Mouse (Mus musculus): ENCODE measurements around the gene Plp2. TPM values are rescaled to one million over a fixed set of nuclear protein-coding genes. Genes with fewer than 3 reads are reported as not detected.

Gene Plp2
- polyA plus RNA-seq, 1 experiment from 2014 or later = 238 TPM

DNA sequence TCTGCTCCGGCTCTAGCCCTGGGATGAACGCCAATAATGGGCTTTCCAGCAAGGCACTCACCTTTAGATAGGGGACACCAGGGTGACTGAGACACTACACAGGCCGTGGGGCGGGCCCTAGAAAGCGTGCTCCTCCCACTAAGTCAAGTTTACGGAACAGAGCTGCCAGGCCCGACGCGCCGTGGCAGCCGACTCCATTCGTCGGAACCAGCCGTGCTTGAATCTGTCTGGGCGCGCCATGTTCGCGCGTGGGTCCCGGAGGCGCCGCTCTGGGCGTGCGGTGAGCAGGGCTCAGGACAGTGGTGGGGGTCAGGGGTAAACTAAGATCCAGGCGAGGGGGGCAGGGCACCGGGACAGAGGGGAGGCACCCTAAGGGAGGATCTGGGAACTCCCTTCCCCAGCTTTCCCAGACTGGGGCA lies 14.0 kb downstream of the Plp2 start, which contains the start of gene Prickle3:
Gene Prickle3, plus strand, starts transcription at position 40 of the 419 bp plus-strand sequence.
- H3K27me3 ChIP-seq (replicated peaks; ENCODE audit: control insufficient read depth, insufficient read depth, low read length) = no peaks in the 10 kb centered on the region
- ATAC-seq (replicated peaks; ENCODE audit: low FRiP score, low TSS enrichment, low read depth) (peak; percentile 67), DNase-seq (ENCODE audit: low spot score) (peak; percentile 59)
- peak within 1 kb of the TSS; percentile 49 for H3K4me2 ChIP-seq (ENCODE audit: low read length)
- peaks cover 5% of the 10 kb centered on the region; the same call in 1 of the 2 replicates for H3K4me1 ChIP-seq (replicated peaks; ENCODE audit: control insufficient read depth, insufficient read depth, low read length)
- H3K36me3 ChIP-seq (ENCODE audit: control insufficient read depth, insufficient read depth, low read length) = peaks cover 3% of the 10 kb centered on the region; the same call in 1 of the 2 replicates
- peak within 1 kb of the TSS; percentile 43; the same call in 1 of the 2 replicates for H3K27ac ChIP-seq (ENCODE audit: low read depth)
- no peaks in the 10 kb centered on the region for H3K9me3 ChIP-seq (ENCODE audit: control insufficient read depth, low read length)
- H3K4me3 ChIP-seq (ENCODE audit: low read depth, low read length) = peak within 1 kb of the TSS; percentile 43
- WGBS = 17% methylated on average over 26 of the region's 26 CpGs
- H3K9ac ChIP-seq (ENCODE audit: low read length) = peak within 1 kb of the TSS; percentile 51; the same call in 1 of the 2 replicates

DNA sequence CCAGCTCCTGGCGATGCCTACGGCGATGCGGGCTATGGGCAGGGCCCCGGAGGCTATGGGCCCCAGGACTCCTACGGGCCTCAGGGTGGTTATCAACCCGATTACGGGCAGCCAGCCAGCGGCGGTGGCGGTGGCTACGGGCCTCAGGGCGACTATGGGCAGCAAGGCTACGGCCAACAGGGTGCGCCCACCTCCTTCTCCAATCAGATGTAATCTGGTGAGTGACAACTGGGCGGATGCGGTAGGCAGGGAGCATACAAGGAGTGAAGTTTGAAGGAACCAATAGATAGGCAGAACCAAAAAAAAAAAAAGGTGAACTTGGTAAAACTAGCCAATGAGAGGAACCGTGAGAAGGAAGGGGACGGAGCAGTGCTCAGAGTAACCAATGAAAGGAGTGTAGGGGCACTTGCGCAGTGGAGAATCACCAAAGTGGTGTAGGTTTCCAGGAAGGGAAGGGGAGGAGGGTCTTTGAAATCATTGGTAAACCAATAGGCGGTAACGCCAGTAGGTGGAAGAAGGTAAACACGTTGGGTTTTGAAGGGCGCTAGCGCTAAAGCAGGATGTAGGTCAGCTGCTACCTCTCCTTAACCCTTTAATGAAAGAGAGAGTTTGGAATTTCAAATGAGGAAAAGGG lies 22.4 kb downstream of the Plp2 start:
- Histone ChIP-seq H3K4me1 (replicated peaks; ENCODE audit: control insufficient read depth, insufficient read depth, low read length) (no peaks in the 10 kb centered on the region), H3K27me3 (replicated peaks; ENCODE audit: control insufficient read depth, insufficient read depth, low read length) (no peaks in the 10 kb centered on the region), H3K4me2 (ENCODE audit: low read length) (peak overlapping the region; percentile 54), H3K36me3 (ENCODE audit: control insufficient read depth, insufficient read depth, low read length) (no peaks in the 10 kb centered on the region), H3K4me3 (ENCODE audit: low read depth, low read length) (peak overlapping the region; percentile 40), H3K9ac (ENCODE audit: low read length) (peak overlapping the region; percentile 52), H3K9me3 (ENCODE audit: control insufficient read depth, low read length) (no peaks in the 10 kb centered on the region), H3K27ac (ENCODE audit: low read depth) (peak overlapping the region; percentile 64; the same call in 1 of the 2 replicates)
- WGBS = 14% methylated on average over 25 of the region's 25 CpGs
- ATAC-seq (replicated peaks; ENCODE audit: low FRiP score, low TSS enrichment, low read depth) = peak; percentile 98
- DNase-seq (ENCODE audit: low spot score) = peak; percentile 75

DNA sequence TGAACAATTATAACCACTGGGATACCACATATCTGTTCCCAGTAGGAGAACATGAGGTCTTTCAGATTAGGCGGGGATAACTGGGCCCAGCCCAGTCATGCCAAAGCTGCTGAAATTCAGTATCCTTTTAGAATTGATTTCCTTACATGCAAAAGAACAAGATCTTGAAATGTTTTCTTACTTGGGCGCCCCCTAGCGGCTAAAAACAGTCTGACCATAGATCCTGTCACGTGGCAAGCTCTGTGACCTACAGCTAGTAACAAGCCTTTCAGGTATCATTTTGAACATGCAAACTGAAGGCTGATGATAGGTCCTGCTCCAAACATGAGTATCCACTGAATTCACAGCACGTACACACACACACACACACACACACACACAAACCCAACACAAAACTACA lies 25.8 kb downstream of the Plp2 start:
- no peaks in the 10 kb centered on the region for H3K9me3 ChIP-seq (ENCODE audit: control insufficient read depth, low read length)
- H3K36me3 ChIP-seq (ENCODE audit: control insufficient read depth, insufficient read depth, low read length) = no peaks in the 10 kb centered on the region
- no peak for ATAC-seq (replicated peaks; ENCODE audit: low FRiP score, low TSS enrichment, low read depth)
- peak; percentile 84 for DNase-seq (ENCODE audit: low spot score)
- no peak overlapping the region for H3K4me3 ChIP-seq (ENCODE audit: low read depth, low read length)
- H3K27ac ChIP-seq (ENCODE audit: low read depth) = no peak overlapping the region
- H3K27me3 ChIP-seq (replicated peaks; ENCODE audit: control insufficient read depth, insufficient read depth, low read length) = no peaks in the 10 kb centered on the region
- H3K4me1 ChIP-seq (replicated peaks; ENCODE audit: control insufficient read depth, insufficient read depth, low read length) = no peaks in the 10 kb centered on the region
- no peak overlapping the region for H3K4me2 ChIP-seq (ENCODE audit: low read length)
- no peak overlapping the region for H3K9ac ChIP-seq (ENCODE audit: low read length)
- WGBS = 9% methylated on average over 5 of the region's 5 CpGs

DNA sequence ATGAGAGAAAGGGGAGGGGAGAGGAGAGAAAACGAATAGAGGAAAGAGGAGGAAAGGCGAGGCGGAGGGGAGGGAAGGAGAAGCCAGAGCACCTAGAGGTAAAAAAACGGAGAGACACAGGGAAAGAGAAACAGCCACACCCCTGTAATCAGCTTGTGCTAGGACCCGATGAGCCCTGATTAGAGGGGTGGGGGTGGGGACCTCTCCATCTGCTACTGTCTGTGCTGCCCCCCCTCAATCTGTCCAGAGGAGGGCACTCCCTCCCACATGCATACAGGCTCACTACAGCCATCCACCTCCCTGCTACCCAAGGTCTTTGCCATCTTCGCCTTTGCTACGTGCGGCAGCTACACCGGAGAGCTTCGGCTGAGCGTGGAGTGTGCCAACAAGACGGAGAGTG lies 30.4 kb downstream of the Plp2 start:
- WGBS = 37% methylated on average over 11 of the region's 12 CpGs
- no peak overlapping the region for H3K4me2 ChIP-seq (ENCODE audit: low read length)
- H3K27me3 ChIP-seq (replicated peaks; ENCODE audit: control insufficient read depth, insufficient read depth, low read length) = 0 out of 2 replicates have a peak, but pooled peaks cover 5% of the 10 kb centered on the region
- no peak overlapping the region for H3K9ac ChIP-seq (ENCODE audit: low read length)
- no peak overlapping the region for H3K27ac ChIP-seq (ENCODE audit: low read depth)
- H3K9me3 ChIP-seq (ENCODE audit: control insufficient read depth, low read length) = no peaks in the 10 kb centered on the region
- no peaks in the 10 kb centered on the region for H3K4me1 ChIP-seq (replicated peaks; ENCODE audit: control insufficient read depth, insufficient read depth, low read length)
- H3K36me3 ChIP-seq (ENCODE audit: control insufficient read depth, insufficient read depth, low read length) = no peaks in the 10 kb centered on the region
- DNase-seq (ENCODE audit: low spot score) = no peak
- no peak overlapping the region for H3K4me3 ChIP-seq (ENCODE audit: low read depth, low read length)
- ATAC-seq (replicated peaks; ENCODE audit: low FRiP score, low TSS enrichment, low read depth) = no peak

DNA sequence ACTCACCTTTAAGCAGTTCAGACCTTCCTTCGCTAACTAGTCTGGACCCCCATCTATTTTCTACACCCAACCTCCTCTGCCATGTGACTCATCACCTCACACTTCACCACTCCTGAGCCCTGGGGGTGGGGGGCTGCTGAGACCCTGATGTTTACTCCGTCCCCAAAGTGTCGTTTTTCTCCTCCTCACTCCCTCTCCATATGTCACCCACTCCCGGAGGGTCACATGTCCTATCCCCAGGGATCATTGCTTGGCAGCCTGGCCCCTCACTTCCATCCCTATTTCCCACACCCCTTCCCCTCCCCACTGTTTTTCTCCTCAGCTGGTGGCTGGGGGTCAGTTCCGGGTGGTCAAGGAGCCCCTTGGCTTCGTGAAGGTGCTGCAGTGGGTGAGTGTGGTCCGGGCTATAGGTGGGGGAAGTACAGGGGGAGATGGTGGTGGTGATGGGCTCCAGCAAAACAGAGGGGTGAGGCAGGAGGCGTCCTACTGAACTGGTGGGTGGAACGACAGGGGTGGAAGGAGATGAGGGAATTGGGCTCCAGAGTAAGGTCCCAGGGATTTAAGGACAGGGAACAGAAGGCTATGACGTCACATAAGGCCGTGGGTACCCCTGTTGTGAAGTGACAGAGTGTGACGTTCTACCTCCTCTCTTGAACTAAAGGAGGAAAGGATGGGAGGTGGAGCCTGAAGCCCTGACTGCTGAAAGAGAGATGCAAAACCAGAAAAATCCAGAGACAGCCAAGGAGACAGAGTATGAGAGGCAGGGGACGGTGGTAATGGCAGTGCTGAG lies 31.5 kb downstream of the Plp2 start:
- Histone ChIP-seq H3K4me2 (ENCODE audit: low read length) (no peak overlapping the region), H3K9me3 (ENCODE audit: control insufficient read depth, low read length) (no peaks in the 10 kb centered on the region), H3K9ac (ENCODE audit: low read length) (no peak overlapping the region), H3K27me3 (replicated peaks; ENCODE audit: control insufficient read depth, insufficient read depth, low read length) (0 out of 2 replicates have a peak, but pooled peaks cover 5% of the 10 kb centered on the region), H3K4me1 (replicated peaks; ENCODE audit: control insufficient read depth, insufficient read depth, low read length) (no peaks in the 10 kb centered on the region), H3K36me3 (ENCODE audit: control insufficient read depth, insufficient read depth, low read length) (no peaks in the 10 kb centered on the region), H3K27ac (ENCODE audit: low read depth) (no peak overlapping the region), H3K4me3 (ENCODE audit: low read depth, low read length) (no peak overlapping the region)
- DNase-seq (ENCODE audit: low spot score) (no peak), ATAC-seq (replicated peaks; ENCODE audit: low FRiP score, low TSS enrichment, low read depth) (no peak)
- 19% methylated on average over 13 of the region's 13 CpGs for WGBS

DNA sequence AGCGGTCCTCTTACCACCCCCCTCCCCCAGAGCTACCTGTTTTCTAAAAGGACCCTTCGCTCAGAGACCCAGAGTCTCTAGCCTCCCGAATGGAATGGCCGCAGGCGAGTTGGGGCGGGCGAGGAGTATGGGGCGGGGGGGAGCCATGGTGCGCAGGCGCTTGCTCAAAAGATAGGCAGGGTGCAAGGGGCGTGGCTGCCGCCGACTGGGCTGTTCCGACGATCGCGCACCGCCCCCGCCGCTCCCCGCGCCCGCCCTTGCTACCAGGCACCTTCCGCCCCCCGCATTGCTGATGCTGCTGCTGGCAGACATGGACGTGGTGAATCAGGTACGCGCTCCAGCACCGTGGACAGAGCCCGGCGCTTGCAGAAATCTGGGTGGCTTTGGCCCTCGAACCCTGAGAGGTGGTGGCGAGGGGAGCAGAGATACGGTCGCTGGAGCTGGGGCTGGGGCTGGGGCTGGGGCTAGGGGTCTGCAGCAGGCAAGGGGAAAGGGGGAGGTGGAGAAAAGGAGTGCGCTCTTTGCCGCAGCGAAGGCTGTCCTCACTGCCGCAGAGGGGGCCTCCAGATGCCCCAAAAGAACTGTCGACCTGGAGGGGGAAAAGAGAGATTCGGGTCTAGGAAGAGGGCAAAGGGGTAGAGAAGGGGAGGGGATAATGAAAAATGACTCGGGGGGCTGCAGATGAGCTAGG lies 32.6 kb downstream of the Plp2 start, which contains the start of gene Syp:
Gene Syp, plus strand, starts transcription at position 71 of the 691 bp plus-strand sequence.
- H3K27me3 ChIP-seq (replicated peaks; ENCODE audit: control insufficient read depth, insufficient read depth, low read length) = 0 out of 2 replicates have a peak, but pooled peaks cover 5% of the 10 kb centered on the region
- no peaks in the 10 kb centered on the region for H3K9me3 ChIP-seq (ENCODE audit: control insufficient read depth, low read length)
- H3K27ac ChIP-seq (ENCODE audit: low read depth) = no peak within 1 kb of the TSS
- WGBS = 9% methylated on average over 42 of the region's 42 CpGs
- H3K9ac ChIP-seq (ENCODE audit: low read length) = no peak within 1 kb of the TSS
- DNase-seq (ENCODE audit: low spot score) = peak; percentile 91
- H3K4me2 ChIP-seq (ENCODE audit: low read length) = peak within 1 kb of the TSS; percentile 45
- H3K4me1 ChIP-seq (replicated peaks; ENCODE audit: control insufficient read depth, insufficient read depth, low read length) = no peaks in the 10 kb centered on the region
- H3K4me3 ChIP-seq (ENCODE audit: low read depth, low read length) = peak within 1 kb of the TSS; percentile 20
- no peaks in the 10 kb centered on the region for H3K36me3 ChIP-seq (ENCODE audit: control insufficient read depth, insufficient read depth, low read length)
- peak; percentile 84 for ATAC-seq (replicated peaks; ENCODE audit: low FRiP score, low TSS enrichment, low read depth)

DNA sequence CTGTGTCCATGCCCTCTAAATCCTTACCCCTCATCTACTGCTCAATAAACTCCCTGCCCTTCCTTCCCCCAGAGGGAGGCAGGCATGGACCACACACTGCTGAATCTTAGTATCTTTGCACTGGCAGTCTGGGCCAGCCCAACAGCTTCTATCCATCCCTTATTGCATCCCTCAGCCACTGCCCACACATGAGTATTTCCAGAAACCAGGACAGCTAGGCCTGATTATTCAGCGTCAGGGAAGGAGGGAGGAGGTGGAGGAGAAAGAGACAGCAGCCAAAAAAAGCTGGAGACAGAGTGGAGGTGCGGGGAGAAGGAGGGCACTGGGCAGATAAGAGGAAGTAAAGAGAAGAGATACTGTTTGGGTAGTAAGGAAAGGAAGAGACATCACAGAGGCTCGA lies 36.1 kb downstream of the Plp2 start:
- no peak for ATAC-seq (replicated peaks; ENCODE audit: low FRiP score, low TSS enrichment, low read depth)
- 65% methylated on average over 3 of the region's 3 CpGs for WGBS

DNA sequence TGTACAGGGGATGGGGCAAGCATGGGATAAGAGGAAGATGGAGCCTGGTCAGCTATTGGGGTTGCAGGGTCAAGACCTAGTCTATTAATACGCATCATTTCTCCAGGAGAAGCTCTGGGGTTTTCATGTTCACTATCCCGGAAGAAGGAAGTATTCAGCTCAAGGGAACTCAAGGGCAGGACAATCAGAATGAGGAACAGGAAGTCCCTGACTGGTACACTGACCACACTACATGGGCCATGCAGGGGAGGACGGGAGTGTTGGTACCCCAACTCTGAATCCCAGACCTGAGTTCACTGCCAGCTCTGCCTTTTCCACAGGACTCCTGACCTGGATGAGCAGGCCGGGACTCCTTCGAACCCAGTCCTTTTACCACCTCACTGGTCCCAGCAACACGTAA lies 38.6 kb downstream of the Plp2 start:
- Histone ChIP-seq H3K4me1 (replicated peaks; ENCODE audit: control insufficient read depth, insufficient read depth, low read length) (no peaks in the 10 kb centered on the region), H3K9ac (ENCODE audit: low read length) (no peak overlapping the region), H3K27me3 (replicated peaks; ENCODE audit: control insufficient read depth, insufficient read depth, low read length) (no peaks in the 10 kb centered on the region), H3K36me3 (ENCODE audit: control insufficient read depth, insufficient read depth, low read length) (no peaks in the 10 kb centered on the region), H3K4me2 (ENCODE audit: low read length) (no peak overlapping the region), H3K4me3 (ENCODE audit: low read depth, low read length) (no peak overlapping the region), H3K27ac (ENCODE audit: low read depth) (no peak overlapping the region), H3K9me3 (ENCODE audit: control insufficient read depth, low read length) (no peaks in the 10 kb centered on the region)
- DNase-seq (ENCODE audit: low spot score) (no peak), ATAC-seq (replicated peaks; ENCODE audit: low FRiP score, low TSS enrichment, low read depth) (no peak)
- 82% methylated on average over 6 of the region's 6 CpGs for WGBS

More for the DNA sequence above, 36.1 kb downstream of the Plp2 start:
- DNase-seq (ENCODE audit: low spot score) = no peak
- Histone ChIP-seq H3K9me3 (ENCODE audit: control insufficient read depth, low read length) (no peaks in the 10 kb centered on the region), H3K4me3 (ENCODE audit: low read depth, low read length) (no peak overlapping the region), H3K36me3 (ENCODE audit: control insufficient read depth, insufficient read depth, low read length) (no peaks in the 10 kb centered on the region), H3K9ac (ENCODE audit: low read length) (no peak overlapping the region), H3K4me2 (ENCODE audit: low read length) (no peak overlapping the region), H3K4me1 (replicated peaks; ENCODE audit: control insufficient read depth, insufficient read depth, low read length) (no peaks in the 10 kb centered on the region), H3K27ac (ENCODE audit: low read depth) (no peak overlapping the region), H3K27me3 (replicated peaks; ENCODE audit: control insufficient read depth, insufficient read depth, low read length) (0 out of 2 replicates have a peak, but pooled peaks cover 5% of the 10 kb centered on the region)

All from intestine, embryonic 14.5 days (tissue).